Mouse (Mus musculus) embryonic facial prominence, embryonic 15.5 days (tissue): ENCODE data around the gene Btg2. TPM values are rescaled to one million over a fixed set of nuclear protein-coding genes. Genes with fewer than 3 reads are reported as not detected.

Experiments
- ATAC-seq: fragments of 200-750 bp; cut with Nextera tagmentation; 2 replicates; pipeline ENCODE4 v1.8.0; 2017; ENCODE audit warnings: low read depth, moderate TSS enrichment; ENCODE audit not compliant: insufficient number of reproducible peaks, low FRiP score, low TSS enrichment
- H3K27ac ChIP-seq: fragments of 300-500 bp; sonication (generic); replicated peaks from 2 replicates; pipeline ENCODE4 v1.5.1; 2015; ENCODE audit warnings: mild to moderate bottlenecking, inconsistent platforms
- H3K27me3 ChIP-seq: fragments of 300-500 bp; sonication (generic); 2 replicates; pipeline ENCODE4 v1.6.1; 2015; ENCODE audit warnings: inconsistent platforms
- H3K36me3 ChIP-seq: fragments of 300-500 bp; sonication (generic); 2 replicates; pipeline ENCODE4 v1.6.1; 2015; ENCODE audit warnings: mild to moderate bottlenecking, inconsistent platforms
- H3K4me1 ChIP-seq: fragments of 300-500 bp; sonication (generic); 2 replicates; pipeline ENCODE4 v1.6.1; 2015; ENCODE audit warnings: inconsistent platforms
- H3K4me2 ChIP-seq: fragments of 300-500 bp; sonication (generic); replicated peaks from 2 replicates; pipeline ENCODE4 v1.6.1; 2015; ENCODE audit warnings: mild to moderate bottlenecking, inconsistent platforms
- H3K4me3 ChIP-seq: fragments of 300-500 bp; sonication (generic); replicated peaks from 2 replicates; pipeline ENCODE4 v1.5.1; 2015; ENCODE audit warnings: mild to moderate bottlenecking, inconsistent platforms
- H3K9ac ChIP-seq: fragments of 300-500 bp; sonication (generic); 2 replicates; pipeline ENCODE4 v1.6.1; 2015; ENCODE audit warnings: inconsistent platforms
- H3K9me3 ChIP-seq: fragments of 300-500 bp; sonication (generic); replicated peaks from 2 replicates; pipeline ENCODE4 v1.6.1; 2016; ENCODE audit warnings: inconsistent platforms
- WGBS: fragments of 180-500 bp; shearing (Covaris S2); methylation state at CpG from one replicate; pipeline ENCODE4 v1.1.7; 2015; 5-methylcytosine and 5-hydroxymethylcytosine counted together
- polyA plus RNA-seq: library from polyadenylated mRNA; unstranded; fragments of >200 nt; fragmentation: Nextera tagmentation; extraction: Ambion mirVana; gene quantifications from 2 replicates; pipeline ENCODE4 v1.2.1, GENCODE M21; 2015

Btg2 gene
- polyA plus RNA-seq, 1 experiment from 2014 or later = 39.9 TPM

GRCm38 (mm10) chr1:134075532-134075931 is 3.4 kb downstream of the Btg2 start:
- Histone ChIP-seq H3K4me1 (peaks cover 54% of the 10 kb centered on the region), H3K4me2 (0 out of 2 replicates have a peak overlapping the region, but pooled peaks have one; percentile 34), H3K36me3 (0 out of 2 replicates have a peak, but pooled peaks cover 6% of the 10 kb centered on the region), H3K9ac (no peak overlapping the region), H3K4me3 (no peak overlapping the region), H3K9me3 (no peaks in the 10 kb centered on the region), H3K27ac (no peak overlapping the region), H3K27me3 (no peaks in the 10 kb centered on the region)
- 85% methylated on average over 8 of the region's 8 CpGs for WGBS
- no peak for ATAC-seq

GRCm38 (mm10) chr1:134074606-134075005 is 4.3 kb downstream of the Btg2 start:
- Histone ChIP-seq H3K27me3 (no peaks in the 10 kb centered on the region), H3K9me3 (no peaks in the 10 kb centered on the region), H3K9ac (no peak overlapping the region), H3K36me3 (0 out of 2 replicates have a peak, but pooled peaks cover 6% of the 10 kb centered on the region), H3K4me3 (no peak overlapping the region), H3K4me1 (peaks cover 55% of the 10 kb centered on the region), H3K4me2 (no peak overlapping the region), H3K27ac (no peak overlapping the region)
- 81% methylated on average over 10 of the region's 10 CpGs for WGBS
- ATAC-seq = no peak

- Histone ChIP-seq H3K4me3 (no peak overlapping the region), H3K36me3 (0 out of 2 replicates have a peak, but pooled peaks cover 6% of the 10 kb centered on the region), H3K9me3 (no peaks in the 10 kb centered on the region), H3K4me2 (no peak overlapping the region), H3K27ac (no peak overlapping the region), H3K27me3 (no peaks in the 10 kb centered on the region), H3K9ac (no peak overlapping the region), H3K4me1 (peaks cover 51% of the 10 kb centered on the region)
- no peak for ATAC-seq
- WGBS = 73% methylated on average over 3 of the region's 3 CpGs
Measured at GRCm38 (mm10) chr1:134074184-134074583, 4.7 kb downstream of the Btg2 start.

GRCm38 (mm10) chr1:134073658-134074057 is 5.3 kb downstream of the Btg2 start:
- no peaks in the 10 kb centered on the region for H3K9me3 ChIP-seq
- no peak for ATAC-seq
- peaks cover 50% of the 10 kb centered on the region for H3K4me1 ChIP-seq
- H3K36me3 ChIP-seq = 0 out of 2 replicates have a peak, but pooled peaks cover 6% of the 10 kb centered on the region
- no peak overlapping the region for H3K4me2 ChIP-seq
- no peak overlapping the region for H3K4me3 ChIP-seq
- H3K27ac ChIP-seq = no peak overlapping the region
- H3K27me3 ChIP-seq = no peaks in the 10 kb centered on the region
- H3K9ac ChIP-seq = no peak overlapping the region
- WGBS = 80% methylated on average over 1 of the region's 1 CpGs

- Histone ChIP-seq H3K4me1 (peaks cover 46% of the 10 kb centered on the region), H3K27ac (no peak overlapping the region), H3K36me3 (0 out of 2 replicates have a peak, but pooled peaks cover 6% of the 10 kb centered on the region), H3K27me3 (no peaks in the 10 kb centered on the region), H3K4me3 (no peak overlapping the region), H3K4me2 (no peak overlapping the region), H3K9me3 (no peaks in the 10 kb centered on the region), H3K9ac (no peak overlapping the region)
- 80% methylated on average over 6 of the region's 6 CpGs for WGBS
- ATAC-seq = no peak
Measured at GRCm38 (mm10) chr1:134073061-134073564, 5.8 kb downstream of the Btg2 start.

- H3K4me1 ChIP-seq = peaks cover 41% of the 10 kb centered on the region
- no peaks in the 10 kb centered on the region for H3K9me3 ChIP-seq
- 46% methylated on average over 10 of the region's 10 CpGs for WGBS
- H3K4me3 ChIP-seq = no peak overlapping the region
- H3K36me3 ChIP-seq = 0 out of 2 replicates have a peak, but pooled peaks cover 6% of the 10 kb centered on the region
- peak; percentile 27; the same call in 1 of the 2 replicates for ATAC-seq
- no peak overlapping the region for H3K9ac ChIP-seq
- peak overlapping the region; percentile 53; the same call in 1 of the 2 replicates for H3K27ac ChIP-seq
- no peak overlapping the region for H3K4me2 ChIP-seq
- no peaks in the 10 kb centered on the region for H3K27me3 ChIP-seq
Measured at GRCm38 (mm10) chr1:134071411-134072018, 7.4 kb downstream of the Btg2 start.

GRCm38 (mm10) chr1:134070099-134070669 is 8.7 kb downstream of the Btg2 start:
- no peak overlapping the region for H3K4me3 ChIP-seq
- peak overlapping the region; percentile 53 for H3K27ac ChIP-seq
- 62% methylated on average over 8 of the region's 8 CpGs for WGBS
- H3K9ac ChIP-seq = no peak overlapping the region
- no peak overlapping the region for H3K4me2 ChIP-seq
- H3K36me3 ChIP-seq = 0 out of 2 replicates have a peak, but pooled peaks cover 6% of the 10 kb centered on the region
- ATAC-seq = no peak
- no peaks in the 10 kb centered on the region for H3K9me3 ChIP-seq
- H3K27me3 ChIP-seq = no peaks in the 10 kb centered on the region
- H3K4me1 ChIP-seq = peaks cover 36% of the 10 kb centered on the region

GRCm38 (mm10) chr1:134067143-134067619 is 11.7 kb downstream of the Btg2 start:
- H3K9me3 ChIP-seq = no peaks in the 10 kb centered on the region
- H3K36me3 ChIP-seq = no peaks in the 10 kb centered on the region
- 13% methylated on average over 8 of the region's 8 CpGs for WGBS
- no peaks in the 10 kb centered on the region for H3K27me3 ChIP-seq
- no peak overlapping the region for H3K9ac ChIP-seq
- H3K27ac ChIP-seq = peak overlapping the region; percentile 68; the same call in 1 of the 2 replicates
- peaks cover 66% of the 10 kb centered on the region for H3K4me1 ChIP-seq
- H3K4me2 ChIP-seq = no peak overlapping the region
- ATAC-seq = peak; percentile 41
- no peak overlapping the region for H3K4me3 ChIP-seq

GRCm38 (mm10) chr1:134066554-134066953 is 12.4 kb downstream of the Btg2 start:
- no peak overlapping the region for H3K4me2 ChIP-seq
- H3K9ac ChIP-seq = no peak overlapping the region
- peaks cover 70% of the 10 kb centered on the region for H3K4me1 ChIP-seq
- no peaks in the 10 kb centered on the region for H3K27me3 ChIP-seq
- H3K27ac ChIP-seq = peak overlapping the region; percentile 68; the same call in 1 of the 2 replicates
- H3K4me3 ChIP-seq = no peak overlapping the region
- WGBS = 42% methylated on average over 3 of the region's 3 CpGs
- H3K9me3 ChIP-seq = no peaks in the 10 kb centered on the region
- no peaks in the 10 kb centered on the region for H3K36me3 ChIP-seq
- ATAC-seq = no peak

GRCm38 (mm10) chr1:134065241-134065809 is 13.6 kb downstream of the Btg2 start:
- Histone ChIP-seq H3K27ac (peak overlapping the region; percentile 98), H3K9ac (no peak overlapping the region), H3K4me1 (peaks cover 70% of the 10 kb centered on the region), H3K27me3 (no peaks in the 10 kb centered on the region), H3K4me2 (no peak overlapping the region), H3K9me3 (no peaks in the 10 kb centered on the region), H3K4me3 (no peak overlapping the region), H3K36me3 (no peaks in the 10 kb centered on the region)
- no peak for ATAC-seq
- 47% methylated on average over 4 of the region's 4 CpGs for WGBS

- ATAC-seq = no peak
- no peak overlapping the region for H3K4me2 ChIP-seq
- H3K27ac ChIP-seq = peak overlapping the region; percentile 98
Measured at GRCm38 (mm10) chr1:134064296-134064831, 14.6 kb downstream of the Btg2 start.

More at GRCm38 (mm10) chr1:134064296-134064831, 14.6 kb downstream of the Btg2 start:
- no peaks in the 10 kb centered on the region for H3K9me3 ChIP-seq
- H3K4me1 ChIP-seq = peaks cover 71% of the 10 kb centered on the region
- no peaks in the 10 kb centered on the region for H3K27me3 ChIP-seq
- no peaks in the 10 kb centered on the region for H3K36me3 ChIP-seq
- no peak overlapping the region for H3K4me3 ChIP-seq
- H3K9ac ChIP-seq = no peak overlapping the region
- 83% methylated on average over 2 of the region's 2 CpGs for WGBS
